Mouse (Mus musculus): ENCODE data around the gene Hibadh.

DNA sequence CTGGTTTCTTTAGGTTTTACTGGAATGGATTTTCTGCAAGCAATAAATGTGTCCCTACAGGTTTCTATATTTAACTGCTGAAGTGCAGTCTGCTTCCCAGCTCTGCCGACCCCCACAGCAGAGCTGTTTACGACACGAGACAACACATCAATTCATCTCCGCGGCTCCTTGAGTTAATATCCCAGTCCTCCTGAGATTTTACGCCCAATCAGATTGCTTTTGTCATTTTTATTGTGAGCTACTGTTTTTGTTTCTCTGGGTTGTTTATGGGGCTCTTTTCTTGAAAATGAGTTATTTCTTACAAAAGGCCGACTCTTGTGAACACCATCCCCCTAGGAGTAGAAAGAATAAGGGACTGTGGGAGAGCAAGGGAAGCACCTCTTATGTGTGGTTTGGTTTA, 2.0 kb upstream of the Hibadh start:
- no peak for TF ChIP-seq CTCF (IDR thresholded peaks at IDR 0.05; ENCODE audit: control insufficient read depth, insufficient read depth, insufficient replicate concordance, low read depth, low read length)
- no peak for TF ChIP-seq POLR2A (IDR thresholded peaks at IDR 0.05; ENCODE audit: control insufficient read depth, low read depth, low read length)
